Mouse (Mus musculus) heart, adult 2 months (tissue): Measurements from ENCODE around the gene Plekhm3.

Source experiments
- CTCF ChIP-seq: fragments of 200-600 bp; IDR thresholded peaks from 2 replicates; pipeline ENCODE4 v1.8.1; 2022; ENCODE audit warnings: antibody characterized with exemption, mild to moderate bottlenecking, moderate library complexity
- EP300 ChIP-seq: fragments of 200-500 bp; IDR thresholded peaks from 2 replicates; pipeline ENCODE4 v1.6.1; 2011; ENCODE audit warnings: low read depth, low read length, control low read depth; ENCODE audit not compliant: insufficient read depth
- POLR2A ChIP-seq: fragments of 200-500 bp; IDR thresholded peaks from 2 replicates; pipeline ENCODE4 v1.6.1; 2011; ENCODE audit warnings: mild to moderate bottlenecking, low read depth, low read length, control low read depth; ENCODE audit not compliant: insufficient read depth

GRCm38 (mm10) chr1:64986120-64986519 lies 29.5 kb upstream of the Plekhm3 start:
- peak; percentile 70 for TF ChIP-seq CTCF
- no peak for TF ChIP-seq EP300
- TF ChIP-seq POLR2A: no peak
